Mouse (Mus musculus) CH12.LX (cell line): ENCODE measurements around the gene 4931406P16Rik.

Source experiments
- CTCF ChIP-seq, 2 experiments: IDR thresholded peaks in 1 of 2; conservative IDR thresholded peaks in 1 of 2; 2 replicates each; pipeline ENCODE4 v1.5.1; 2011 to 2012; ENCODE audit warnings: low read depth in 2 of 2, low read length in 2 of 2, improper control_type of control experiment in 1 of 2, inconsistent platforms in 1 of 2, mild to moderate bottlenecking in 1 of 2, moderate library complexity in 1 of 2
- JUND ChIP-seq: conservative IDR thresholded peaks from 2 replicates; pipeline ENCODE4 v1.6.1; 2011; ENCODE audit warnings: low read depth, low read length, improper control_type of control experiment
- MAX ChIP-seq: IDR thresholded peaks from 2 replicates; pipeline ENCODE4 v1.6.1; 2011; ENCODE audit warnings: low read length, improper control_type of control experiment
- MXI1 ChIP-seq: IDR thresholded peaks from 2 replicates; pipeline ENCODE4 v1.6.1; 2011; ENCODE audit warnings: mild to moderate bottlenecking, low read depth, low read length, improper control_type of control experiment
- POLR2A ChIP-seq: IDR thresholded peaks from 2 replicates; pipeline ENCODE4 v1.6.1; 2011; ENCODE audit warnings: low read depth, mild to moderate bottlenecking, improper control_type of control experiment, low read length
- RAD21 ChIP-seq: IDR thresholded peaks from 2 replicates; pipeline ENCODE4 v1.6.1; 2011; ENCODE audit warnings: low read depth, mild to moderate bottlenecking, low read length, improper control_type of control experiment, moderate library complexity
- UBTF ChIP-seq: IDR thresholded peaks from 2 replicates; pipeline ENCODE4 v1.6.1; 2012; ENCODE audit warnings: low read depth, mild to moderate bottlenecking, inconsistent platforms, low read length, improper control_type of control experiment, moderate library complexity
- USF1 ChIP-seq: IDR thresholded peaks from 2 replicates; pipeline ENCODE4 v1.6.1; 2014; ENCODE audit warnings: low read depth, mild to moderate bottlenecking, inconsistent platforms, low read length, improper control_type of control experiment

GRCm38 (mm10) chr7:34302651-34303050 is 10.7 kb downstream of the 4931406P16Rik start:
- TF ChIP-seq CTCF (conservative IDR thresholded peaks at IDR 0.05 in 1 of 2, IDR thresholded peaks at IDR 0.05 in 1 of 2; ENCODE audit: low read depth in 2 of 2, low read length in 2 of 2), result no peak
- no peak for TF ChIP-seq RAD21
- TF ChIP-seq JUND, result no peak
- no peak for TF ChIP-seq USF1
- no peak for TF ChIP-seq POLR2A
- no peak for TF ChIP-seq MXI1
- no peak for TF ChIP-seq UBTF
- TF ChIP-seq MAX, result no peak
